Mouse (Mus musculus): ENCODE results near the gene Oas1d. TPM values are rescaled to one million over a fixed set of nuclear protein-coding genes. Genes with fewer than 3 reads are reported as not detected.

Gene Oas1d
- polyA plus RNA-seq, 1 experiment from 2014 or later, result not detected

- Histone ChIP-seq H3K4me3 (ENCODE audit: control insufficient read depth in 1 of 2, insufficient read depth in 1 of 2, low read depth in 1 of 2, low read length in 2 of 2) (no peak overlapping the region), H3K9me3 (ENCODE audit: control insufficient read depth, low read length) (no peaks in the 10 kb centered on the region), H3K27me3 (ENCODE audit: control insufficient read depth, insufficient read depth, low read length) (no peaks in the 10 kb centered on the region), H3K27ac (replicated peaks in 1 of 2; ENCODE audit: control insufficient read depth in 1 of 2, insufficient read depth in 1 of 2, low read depth in 2 of 2, low read length in 2 of 2) (no peak overlapping the region), H3K36me3 (ENCODE audit: control insufficient read depth, insufficient read depth, low read length) (no peaks in the 10 kb centered on the region), H3K4me1 (ENCODE audit: control insufficient read depth in 2 of 2, insufficient read depth in 2 of 2, low read length in 2 of 2) (no peaks in the 10 kb centered on the region), H3K4me2 (ENCODE audit: low read length) (no peak overlapping the region), H3K9ac (ENCODE audit: low read length) (no peak overlapping the region)
- no peak for ATAC-seq (ENCODE audit: insufficient number of reproducible peaks, insufficient read depth, low FRiP score, low read depth)
- WGBS, result 77% methylated on average over 4 of the region's 4 CpGs
These were observed 51.8 kb downstream of the Oas1d start for GRCm38 (mm10) chr5:120966156-120966555.

DNA sequence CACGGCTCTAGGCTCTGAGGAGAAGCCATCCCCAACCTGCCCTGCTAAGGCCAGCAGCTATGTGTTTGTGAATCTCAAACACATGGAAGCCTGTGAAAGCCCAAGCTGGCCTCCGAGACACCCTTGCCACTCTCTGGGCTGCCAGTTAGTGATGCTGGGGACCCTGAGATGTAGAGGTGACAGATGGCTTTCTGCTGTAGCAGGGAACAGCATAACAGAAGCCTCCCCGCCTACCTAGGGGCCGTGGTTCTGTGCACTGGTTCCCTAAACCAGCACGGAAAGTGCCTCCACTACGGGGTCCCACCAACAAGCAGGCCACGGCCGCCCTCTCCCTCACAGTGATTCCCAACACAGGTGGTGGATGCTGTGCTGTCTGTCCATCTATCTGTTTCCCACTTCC, 52.6 kb downstream of the Oas1d start:
- Histone ChIP-seq H3K4me1 (ENCODE audit: control insufficient read depth in 2 of 2, insufficient read depth in 2 of 2, low read length in 2 of 2) (no peaks in the 10 kb centered on the region), H3K9ac (ENCODE audit: low read length) (no peak overlapping the region), H3K4me3 (ENCODE audit: control insufficient read depth in 1 of 2, insufficient read depth in 1 of 2, low read depth in 1 of 2, low read length in 2 of 2) (no peak overlapping the region), H3K27ac (replicated peaks in 1 of 2; ENCODE audit: control insufficient read depth in 1 of 2, insufficient read depth in 1 of 2, low read depth in 2 of 2, low read length in 2 of 2) (no peak overlapping the region), H3K36me3 (ENCODE audit: control insufficient read depth, insufficient read depth, low read length) (no peaks in the 10 kb centered on the region), H3K27me3 (ENCODE audit: control insufficient read depth, insufficient read depth, low read length) (no peaks in the 10 kb centered on the region), H3K9me3 (ENCODE audit: control insufficient read depth, low read length) (no peaks in the 10 kb centered on the region), H3K4me2 (ENCODE audit: low read length) (no peak overlapping the region)
- 88% methylated on average over 8 of the region's 8 CpGs for WGBS
- ATAC-seq (ENCODE audit: insufficient number of reproducible peaks, insufficient read depth, low FRiP score, low read depth), result no peak

GRCm38 (mm10) chr5:120967355-120968133, 53.2 kb downstream of the Oas1d start:
- no peaks in the 10 kb centered on the region for H3K27me3 ChIP-seq (ENCODE audit: control insufficient read depth, insufficient read depth, low read length)
- no peak overlapping the region for H3K4me3 ChIP-seq (ENCODE audit: control insufficient read depth in 1 of 2, insufficient read depth in 1 of 2, low read depth in 1 of 2, low read length in 2 of 2)
- no peak for ATAC-seq (ENCODE audit: insufficient number of reproducible peaks, insufficient read depth, low FRiP score, low read depth)
- H3K27ac ChIP-seq (replicated peaks in 1 of 2; ENCODE audit: control insufficient read depth in 1 of 2, insufficient read depth in 1 of 2, low read depth in 2 of 2, low read length in 2 of 2), result no peak overlapping the region
- no peaks in the 10 kb centered on the region for H3K36me3 ChIP-seq (ENCODE audit: control insufficient read depth, insufficient read depth, low read length)
- H3K4me2 ChIP-seq (ENCODE audit: low read length), result no peak overlapping the region
- 73% methylated on average over 13 of the region's 13 CpGs for WGBS
- no peaks in the 10 kb centered on the region for H3K9me3 ChIP-seq (ENCODE audit: control insufficient read depth, low read length)
- no peak overlapping the region for H3K9ac ChIP-seq (ENCODE audit: low read length)
- H3K4me1 ChIP-seq (ENCODE audit: control insufficient read depth in 2 of 2, insufficient read depth in 2 of 2, low read length in 2 of 2), result no peaks in the 10 kb centered on the region

DNA sequence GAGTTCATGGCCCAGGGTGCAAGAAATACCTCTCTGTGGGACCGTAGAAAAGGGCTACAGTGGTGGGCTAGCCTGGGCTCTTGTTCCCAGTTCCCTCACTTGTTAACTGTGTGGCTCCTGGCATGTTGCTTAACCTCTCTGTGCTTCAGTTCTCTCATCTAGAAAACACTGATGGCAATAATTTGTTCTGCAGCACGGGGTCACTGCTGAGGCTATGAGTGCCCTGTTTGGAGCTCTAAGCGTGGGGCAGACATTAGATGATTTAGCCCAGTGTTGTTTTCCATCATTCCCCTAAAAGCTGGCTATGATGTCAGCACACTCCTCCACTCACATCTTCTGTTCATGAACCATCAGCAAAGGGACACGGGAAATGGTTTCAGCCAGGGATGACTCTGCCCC, 53.8 kb downstream of the Oas1d start:
- no peaks in the 10 kb centered on the region for H3K27me3 ChIP-seq (ENCODE audit: control insufficient read depth, insufficient read depth, low read length)
- no peak overlapping the region for H3K4me3 ChIP-seq (ENCODE audit: control insufficient read depth in 1 of 2, insufficient read depth in 1 of 2, low read depth in 1 of 2, low read length in 2 of 2)
- no peak overlapping the region for H3K9ac ChIP-seq (ENCODE audit: low read length)
- H3K9me3 ChIP-seq (ENCODE audit: control insufficient read depth, low read length), result no peaks in the 10 kb centered on the region
- WGBS, result 57% methylated on average over 4 of the region's 4 CpGs
- H3K27ac ChIP-seq (replicated peaks in 1 of 2; ENCODE audit: control insufficient read depth in 1 of 2, insufficient read depth in 1 of 2, low read depth in 2 of 2, low read length in 2 of 2), result no peak overlapping the region
- no peak overlapping the region for H3K4me2 ChIP-seq (ENCODE audit: low read length)
- no peaks in the 10 kb centered on the region for H3K4me1 ChIP-seq (ENCODE audit: control insufficient read depth in 2 of 2, insufficient read depth in 2 of 2, low read length in 2 of 2)
- ATAC-seq (ENCODE audit: insufficient number of reproducible peaks, insufficient read depth, low FRiP score, low read depth), result no peak
- no peaks in the 10 kb centered on the region for H3K36me3 ChIP-seq (ENCODE audit: control insufficient read depth, insufficient read depth, low read length)

DNA sequence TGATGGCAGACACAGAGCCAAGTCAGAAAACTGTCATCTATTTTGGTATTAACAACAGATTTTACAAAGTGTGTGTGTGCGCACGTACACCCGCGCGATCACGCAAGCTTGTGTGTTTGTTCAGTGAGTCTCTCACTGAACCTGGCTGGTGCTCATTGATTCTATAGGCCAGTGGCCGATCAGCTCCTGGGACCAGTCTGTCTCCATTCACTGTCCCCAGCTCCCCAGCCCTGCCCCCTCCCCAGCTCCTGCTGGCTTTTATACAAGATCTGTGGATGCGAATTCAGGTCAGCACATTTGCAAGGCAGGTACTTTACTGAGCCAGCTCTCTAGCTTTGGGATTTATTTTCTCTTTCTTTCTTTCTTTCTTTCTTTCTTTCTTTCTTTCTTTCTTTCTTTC, 54.5 kb downstream of the Oas1d start:
- Histone ChIP-seq H3K36me3 (ENCODE audit: control insufficient read depth, insufficient read depth, low read length) (no peaks in the 10 kb centered on the region), H3K4me1 (ENCODE audit: control insufficient read depth in 2 of 2, insufficient read depth in 2 of 2, low read length in 2 of 2) (no peaks in the 10 kb centered on the region), H3K4me2 (ENCODE audit: low read length) (no peak overlapping the region), H3K9ac (ENCODE audit: low read length) (no peak overlapping the region), H3K27me3 (ENCODE audit: control insufficient read depth, insufficient read depth, low read length) (no peaks in the 10 kb centered on the region), H3K4me3 (ENCODE audit: control insufficient read depth in 1 of 2, insufficient read depth in 1 of 2, low read depth in 1 of 2, low read length in 2 of 2) (no peak overlapping the region), H3K27ac (replicated peaks in 1 of 2; ENCODE audit: control insufficient read depth in 1 of 2, insufficient read depth in 1 of 2, low read depth in 2 of 2, low read length in 2 of 2) (no peak overlapping the region), H3K9me3 (ENCODE audit: control insufficient read depth, low read length) (no peaks in the 10 kb centered on the region)
- ATAC-seq (ENCODE audit: insufficient number of reproducible peaks, insufficient read depth, low FRiP score, low read depth), result no peak
- WGBS, result 89% methylated on average over 8 of the region's 8 CpGs

DNA sequence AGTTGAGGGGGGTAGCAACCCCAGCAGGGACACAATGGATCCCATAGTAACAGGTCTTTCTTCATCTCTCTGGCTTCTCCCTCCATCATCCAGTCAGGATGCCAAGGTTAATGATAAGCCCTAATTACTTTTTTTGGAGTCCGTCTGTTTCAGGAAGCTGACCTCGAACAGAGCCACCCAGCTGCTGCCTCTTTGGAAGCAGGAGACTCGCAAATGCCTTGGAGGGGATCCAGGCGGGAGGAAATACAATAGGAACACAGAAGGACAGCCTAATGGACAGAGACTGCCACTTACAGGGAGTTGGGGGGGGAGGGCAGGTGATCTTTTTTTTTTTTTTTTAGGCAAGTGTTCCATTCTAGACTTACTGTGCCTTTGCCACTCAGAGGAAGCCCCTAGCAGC, 55.4 kb downstream of the Oas1d start:
- Histone ChIP-seq H3K9ac (ENCODE audit: low read length) (no peak overlapping the region), H3K4me3 (ENCODE audit: control insufficient read depth in 1 of 2, insufficient read depth in 1 of 2, low read depth in 1 of 2, low read length in 2 of 2) (no peak overlapping the region), H3K36me3 (ENCODE audit: control insufficient read depth, insufficient read depth, low read length) (no peaks in the 10 kb centered on the region), H3K9me3 (ENCODE audit: control insufficient read depth, low read length) (no peaks in the 10 kb centered on the region), H3K4me2 (ENCODE audit: low read length) (no peak overlapping the region), H3K27ac (replicated peaks in 1 of 2; ENCODE audit: control insufficient read depth in 1 of 2, insufficient read depth in 1 of 2, low read depth in 2 of 2, low read length in 2 of 2) (no peak overlapping the region), H3K27me3 (ENCODE audit: control insufficient read depth, insufficient read depth, low read length) (no peaks in the 10 kb centered on the region), H3K4me1 (ENCODE audit: control insufficient read depth in 2 of 2, insufficient read depth in 2 of 2, low read length in 2 of 2) (no peaks in the 10 kb centered on the region)
- WGBS, result 43% methylated on average over 4 of the region's 4 CpGs
- no peak for ATAC-seq (ENCODE audit: insufficient number of reproducible peaks, insufficient read depth, low FRiP score, low read depth)

Other genes starting within 250 kb of the Oas1d start
- gene Dtx1, start 202.6 kb upstream of the Oas1d start, polyA plus RNA-seq (2014; fragmentation: Nextera tagmentation; extraction: Ambion mirVana), result 0.27 and 0.54 TPM in 2 replicates
- gene Oas2, start 164.7 kb upstream of the Oas1d start, polyA plus RNA-seq (2014; fragmentation: Nextera tagmentation; extraction: Ambion mirVana), result 0.43 and 0.58 TPM in 2 replicates
- gene Oas3, start 136.9 kb upstream of the Oas1d start, polyA plus RNA-seq (2014; fragmentation: Nextera tagmentation; extraction: Ambion mirVana), result 0.27 and 0.77 TPM in 2 replicates
- gene Oas1e, start 119.0 kb upstream of the Oas1d start, polyA plus RNA-seq (2014; fragmentation: Nextera tagmentation; extraction: Ambion mirVana), result not detected in 2 replicates
- gene Oas1c, start 102.0 kb upstream of the Oas1d start, polyA plus RNA-seq (2014; fragmentation: Nextera tagmentation; extraction: Ambion mirVana), result 0.31 and 0.55 TPM in 2 replicates
- not detected in 2 replicates for gene Oas1f, start 67.2 kb upstream of the Oas1d start, polyA plus RNA-seq (2014; fragmentation: Nextera tagmentation; extraction: Ambion mirVana)
- not detected in 2 replicates for gene Oas1h, start 53.1 kb upstream of the Oas1d start, polyA plus RNA-seq (2014; fragmentation: Nextera tagmentation; extraction: Ambion mirVana)
- 0.45 and 0.50 TPM in 2 replicates for gene Oas1g, start 26.9 kb upstream of the Oas1d start, polyA plus RNA-seq (2014; fragmentation: Nextera tagmentation; extraction: Ambion mirVana)
- gene Oas1a, start 7.0 kb upstream of the Oas1d start, polyA plus RNA-seq (2014; fragmentation: Nextera tagmentation; extraction: Ambion mirVana), result 1.4 and 1.9 TPM in 2 replicates
- not detected in 2 replicates for gene Rph3a, start 95.6 kb downstream of the Oas1d start, polyA plus RNA-seq (2014; fragmentation: Nextera tagmentation; extraction: Ambion mirVana)

Data from heart, embryonic 14.5 days (tissue).